Mouse (Mus musculus) liver, adult 2 months (tissue): Measurements from ENCODE around the gene Olfr1089. TPM values are rescaled to one million over a fixed set of nuclear protein-coding genes. Genes with fewer than 3 reads are reported as not detected.

Source experiments
- DNase-seq: peaks from one replicate; pipeline ENCODE4 v3.0.0-alpha.2; 2011; ENCODE audit warnings: low read depth, low spot score; ENCODE audit errors: extremely low read depth
- H3K27ac ChIP-seq: fragments of 200-500 bp; replicated peaks from 2 replicates; pipeline ENCODE4 v1.5.1; 2012; ENCODE audit warnings: low read depth, mild to moderate bottlenecking, control low read depth, inconsistent platforms, low read length; ENCODE audit not compliant: insufficient read depth
- H3K27me3 ChIP-seq: fragments of 200-500 bp; 2 replicates; pipeline ENCODE4 v1.6.1; 2012; ENCODE audit warnings: mild to moderate bottlenecking, moderate library complexity, low read length, inconsistent platforms; ENCODE audit not compliant: control insufficient read depth, insufficient read depth
- H3K36me3 ChIP-seq: fragments of 200-500 bp; 2 replicates; pipeline ENCODE4 v1.6.1; 2012; ENCODE audit warnings: low read length, inconsistent platforms; ENCODE audit not compliant: control insufficient read depth, insufficient read depth
- H3K4me1 ChIP-seq: fragments of 200-500 bp; 2 replicates; pipeline ENCODE4 v1.6.1; 2011; ENCODE audit warnings: low read length; ENCODE audit not compliant: control insufficient read depth, insufficient read depth
- H3K4me3 ChIP-seq: fragments of 200-500 bp; 2 replicates; pipeline ENCODE4 v1.5.1; 2011; ENCODE audit warnings: low read depth, mild to moderate bottlenecking, control low read depth, low read length, moderate library complexity; ENCODE audit not compliant: insufficient read depth
- H3K79me2 ChIP-seq: fragments of 200-500 bp; 2 replicates; pipeline ENCODE4 v1.6.1; 2012; ENCODE audit warnings: inconsistent platforms, mild to moderate bottlenecking, low read length, moderate library complexity; ENCODE audit not compliant: control insufficient read depth, insufficient read depth
- H3K9ac ChIP-seq: fragments of 200-500 bp; 2 replicates; pipeline ENCODE4 v1.6.1; 2012; ENCODE audit warnings: low read depth, mild to moderate bottlenecking, control low read depth, inconsistent platforms, low read length
- CTCF ChIP-seq: fragments of 200-500 bp; IDR thresholded peaks from 2 replicates; pipeline ENCODE4 v1.5.1; 2011; ENCODE audit warnings: low read depth, low read length, control low read depth
- POLR2A ChIP-seq: fragments of 200-500 bp; IDR thresholded peaks from 2 replicates; pipeline ENCODE4 v1.6.1; 2011; ENCODE audit warnings: low read length, control low read depth; ENCODE audit not compliant: insufficient read depth; ENCODE audit errors: extremely low read depth
- WGBS: fragments of 180-500 bp; shearing (Covaris S2); methylation state at CpG from one replicate; pipeline ENCODE4 v1.1.7; 2018; 5-methylcytosine and 5-hydroxymethylcytosine counted together
- polyA plus RNA-seq: library from polyadenylated mRNA; depleted of rRNA; stranded (reverse); fragments of >200 nt; gene quantifications from 2 replicates; pipeline ENCODE4 v1.2.3, GENCODE M21; 2012; rRNA removed
- total RNA-seq: library from RNA; depleted of rRNA; stranded (reverse); fragments of >200 nt; gene quantifications from 2 replicates; pipeline ENCODE4 v1.2.3, GENCODE M21; 2014; rRNA removed

The Olfr1089 gene
- not detected in 2 replicates for total RNA-seq
- not detected in 2 replicates for polyA plus RNA-seq

DNA sequence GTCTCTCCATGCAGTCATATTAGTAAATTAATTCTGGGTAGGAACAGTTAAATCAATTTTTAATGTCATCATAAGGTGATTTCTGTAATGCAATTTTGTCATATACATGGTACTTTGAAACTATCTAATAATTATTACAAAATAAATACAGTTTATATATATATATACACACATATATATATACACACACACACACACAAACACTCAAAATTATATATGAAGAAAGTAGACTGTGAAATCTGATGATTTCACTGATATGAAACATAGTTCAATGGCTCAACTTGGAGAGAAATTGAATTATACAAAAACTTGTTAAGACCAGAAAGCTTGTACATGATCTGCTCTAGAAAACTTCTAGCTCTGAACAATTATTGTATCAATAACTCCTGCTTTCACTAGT lies at the start of gene Olfr1089:
Gene Olfr1089, minus strand, starts transcription at position 101 of the 400 bp plus-strand sequence.
- H3K4me1 ChIP-seq = no peaks in the 10 kb centered on the region
- TF ChIP-seq POLR2A = no peak
- no peak for TF ChIP-seq CTCF
- no peaks in the 10 kb centered on the region for H3K36me3 ChIP-seq
- H3K9ac ChIP-seq = no peak within 1 kb of the TSS
- no peak within 1 kb of the TSS for H3K27ac ChIP-seq
- H3K27me3 ChIP-seq = no peaks in the 10 kb centered on the region
- H3K79me2 ChIP-seq = no peaks in the 10 kb centered on the region
- no peak for DNase-seq
- H3K4me3 ChIP-seq = no peak within 1 kb of the TSS

DNA sequence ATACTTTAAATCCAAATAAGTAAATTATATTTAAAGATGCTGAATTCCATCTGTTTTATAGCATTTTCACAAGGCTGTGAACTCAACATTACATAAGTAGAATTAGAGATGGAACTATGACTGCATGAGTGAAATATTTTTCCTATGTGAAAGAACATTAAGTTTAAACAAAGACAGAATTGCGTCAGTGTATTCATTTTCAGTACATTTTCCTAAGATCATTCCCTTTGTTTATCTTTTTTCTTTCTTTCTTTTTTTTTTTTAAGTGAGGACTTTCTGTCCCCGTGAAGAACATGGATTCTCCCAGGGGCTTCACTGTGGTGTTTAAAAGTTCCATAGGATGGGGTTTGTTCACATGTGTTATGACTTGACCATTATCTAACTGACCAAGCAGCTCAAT lies 48.7 kb upstream of the Olfr1089 start, which contains the start of gene Olfr1093:
Gene Olfr1093, plus strand, starts transcription at position 301 of the 400 bp plus-strand sequence.
- H3K4me3 ChIP-seq = no peak within 1 kb of the TSS
- WGBS = 75% methylated on average over 2 of the region's 2 CpGs

GRCm38 (mm10) chr2:86761050-86761449 lies 27.5 kb upstream of the Olfr1089 start:
- WGBS = 93% methylated on average over 6 of the region's 6 CpGs
- Histone ChIP-seq H3K4me3 (no peak overlapping the region), H3K79me2 (no peaks in the 10 kb centered on the region), H3K9ac (no peak overlapping the region), H3K36me3 (no peaks in the 10 kb centered on the region), H3K27me3 (no peaks in the 10 kb centered on the region), H3K4me1 (no peaks in the 10 kb centered on the region), H3K27ac (no peak overlapping the region)
- TF ChIP-seq POLR2A = no peak
- TF ChIP-seq CTCF = no peak
- DNase-seq = no peak

More for the DNA sequence above, 48.7 kb upstream of the Olfr1089 start, which contains the start of gene Olfr1093:
- no peak within 1 kb of the TSS for H3K9ac ChIP-seq
- H3K4me1 ChIP-seq = no peaks in the 10 kb centered on the region
- no peaks in the 10 kb centered on the region for H3K36me3 ChIP-seq
- H3K27ac ChIP-seq = no peak within 1 kb of the TSS
- H3K79me2 ChIP-seq = no peaks in the 10 kb centered on the region
- H3K27me3 ChIP-seq = no peaks in the 10 kb centered on the region
- TF ChIP-seq POLR2A (no peak), CTCF (no peak)
- no peak for DNase-seq

GRCm38 (mm10) chr2:86758893-86759292 lies 25.4 kb upstream of the Olfr1089 start, which contains the start of gene Olfr1090:
TSS of gene Olfr1090 (minus strand) at chr2:86758993.
- no peak for DNase-seq
- H3K4me3 ChIP-seq = no peak within 1 kb of the TSS
- no peak within 1 kb of the TSS for H3K27ac ChIP-seq
- H3K79me2 ChIP-seq = no peaks in the 10 kb centered on the region
- H3K27me3 ChIP-seq = no peaks in the 10 kb centered on the region
- no peak within 1 kb of the TSS for H3K9ac ChIP-seq
- no peaks in the 10 kb centered on the region for H3K36me3 ChIP-seq
- TF ChIP-seq CTCF = no peak
- no peak for TF ChIP-seq POLR2A
- 85% methylated on average over 1 of the region's 1 CpGs for WGBS
- no peaks in the 10 kb centered on the region for H3K4me1 ChIP-seq

- no peak for DNase-seq
- no peaks in the 10 kb centered on the region for H3K36me3 ChIP-seq
- H3K9ac ChIP-seq = no peak within 1 kb of the TSS
- H3K4me3 ChIP-seq = no peak within 1 kb of the TSS
- H3K79me2 ChIP-seq = no peaks in the 10 kb centered on the region
- no peaks in the 10 kb centered on the region for H3K27me3 ChIP-seq
- no peak for TF ChIP-seq POLR2A
- no peak within 1 kb of the TSS for H3K27ac ChIP-seq
- H3K4me1 ChIP-seq = no peaks in the 10 kb centered on the region
Observed at GRCm38 (mm10) chr2:86698295-86698694, 35.2 kb downstream of the Olfr1089 start, which contains the start of gene Olfr1087. TSS of gene Olfr1087 (minus strand) at chr2:86698395.

Other genes with a start within 250 kb of the Olfr1089 start
- gene Olfr228, start 246.3 kb downstream of the Olfr1089 start, total RNA-seq = not detected in 2 replicates
- gene Olfr228, start 246.3 kb downstream of the Olfr1089 start, polyA plus RNA-seq = not detected in 2 replicates
- not detected in 2 replicates for gene Olfr1076, start 225.2 kb downstream of the Olfr1089 start, total RNA-seq
- not detected in 2 replicates for gene Olfr1076, start 225.2 kb downstream of the Olfr1089 start, polyA plus RNA-seq
- not detected in 2 replicates for gene Olfr1079, start 191.2 kb downstream of the Olfr1089 start, total RNA-seq
- not detected in 2 replicates for gene Olfr1079, start 191.2 kb downstream of the Olfr1089 start, polyA plus RNA-seq
- gene Olfr1080, start 175.5 kb downstream of the Olfr1089 start, total RNA-seq = not detected in 2 replicates
- not detected in 2 replicates for gene Olfr1080, start 175.5 kb downstream of the Olfr1089 start, polyA plus RNA-seq
- gene Olfr1082, start 134.7 kb downstream of the Olfr1089 start, total RNA-seq = not detected in 2 replicates
- gene Olfr1082, start 134.7 kb downstream of the Olfr1089 start, polyA plus RNA-seq = not detected in 2 replicates
- not detected in 2 replicates for gene Olfr1084, start 94.0 kb downstream of the Olfr1089 start, total RNA-seq
- not detected in 2 replicates for gene Olfr1084, start 94.0 kb downstream of the Olfr1089 start, polyA plus RNA-seq
- gene Olfr1085, start 71.7 kb downstream of the Olfr1089 start, total RNA-seq = not detected in 2 replicates
- gene Olfr1085, start 71.7 kb downstream of the Olfr1089 start, polyA plus RNA-seq = not detected in 2 replicates
- not detected in 2 replicates for gene Olfr1086, start 53.6 kb downstream of the Olfr1089 start, total RNA-seq
- not detected in 2 replicates for gene Olfr1086, start 53.6 kb downstream of the Olfr1089 start, polyA plus RNA-seq
- not detected in 2 replicates for gene Olfr1087, start 35.3 kb downstream of the Olfr1089 start, total RNA-seq
- not detected in 2 replicates for gene Olfr1087, start 35.3 kb downstream of the Olfr1089 start, polyA plus RNA-seq
- not detected in 2 replicates for gene Olfr1090, start 25.3 kb upstream of the Olfr1089 start, total RNA-seq
- not detected in 2 replicates for gene Olfr1090, start 25.3 kb upstream of the Olfr1089 start, polyA plus RNA-seq
- not detected in 2 replicates for gene Olfr1093, start 48.8 kb upstream of the Olfr1089 start, total RNA-seq
- not detected in 2 replicates for gene Olfr1093, start 48.8 kb upstream of the Olfr1089 start, polyA plus RNA-seq
- gene Olfr141, start 76.3 kb upstream of the Olfr1089 start, total RNA-seq = not detected in 2 replicates
- not detected in 2 replicates for gene Olfr141, start 76.3 kb upstream of the Olfr1089 start, polyA plus RNA-seq
- gene Olfr1094, start 91.0 kb upstream of the Olfr1089 start, total RNA-seq = not detected in 2 replicates
- not detected in 2 replicates for gene Olfr1094, start 91.0 kb upstream of the Olfr1089 start, polyA plus RNA-seq
- gene Olfr1095, start 118.0 kb upstream of the Olfr1089 start, total RNA-seq = not detected in 2 replicates
- gene Olfr1095, start 118.0 kb upstream of the Olfr1089 start, polyA plus RNA-seq = not detected in 2 replicates
- not detected in 2 replicates for gene Gm13723, start 141.1 kb upstream of the Olfr1089 start, total RNA-seq
- not detected in 2 replicates for gene Gm13723, start 141.1 kb upstream of the Olfr1089 start, polyA plus RNA-seq
- not detected in 2 replicates for gene Olfr1097, start 158.5 kb upstream of the Olfr1089 start, total RNA-seq
- not detected in 2 replicates for gene Olfr1097, start 158.5 kb upstream of the Olfr1089 start, polyA plus RNA-seq
- not detected in 2 replicates for gene Olfr1098, start 190.8 kb upstream of the Olfr1089 start, total RNA-seq
- gene Olfr1098, start 190.8 kb upstream of the Olfr1089 start, polyA plus RNA-seq = not detected in 2 replicates
- gene Olfr1099, start 227.0 kb upstream of the Olfr1089 start, total RNA-seq = not detected in 2 replicates
- gene Olfr1099, start 227.0 kb upstream of the Olfr1089 start, polyA plus RNA-seq = not detected in 2 replicates
- gene Olfr1100, start 246.3 kb upstream of the Olfr1089 start, total RNA-seq = not detected in 2 replicates
- gene Olfr1100, start 246.3 kb upstream of the Olfr1089 start, polyA plus RNA-seq = not detected in 2 replicates